Mouse (Mus musculus) urinary bladder, adult 2 months (tissue): ENCODE measurements around the gene Bcdin3d. TPM values are rescaled to one million over a fixed set of nuclear protein-coding genes. Genes with fewer than 3 reads are reported as not detected.

Experiments
- DNase-seq: peaks from one replicate; pipeline ENCODE4 v3.0.0; 2022; ENCODE audit warnings: low spot score
- polyA plus RNA-seq: library from polyadenylated mRNA; depleted of rRNA; stranded (reverse); fragments of >200 nt; gene quantifications from 2 replicates; pipeline ENCODE4 v1.2.3, GENCODE M21; 2012; rRNA removed

Gene Bcdin3d
- 5.7 and 5.9 TPM in 2 replicates for polyA plus RNA-seq

- DNase-seq = peak; percentile 75
Measured at GRCm38 (mm10) chr15:99474576-99474926, at the start of gene Bcdin3d. Gene Bcdin3d, minus strand, starts transcription at chr15:99474730.

GRCm38 (mm10) chr15:99520306-99520705, 45.8 kb upstream of the Bcdin3d start:
- no peak for DNase-seq

GRCm38 (mm10) chr15:99519626-99520025, 45.1 kb upstream of the Bcdin3d start:
- no peak for DNase-seq

GRCm38 (mm10) chr15:99517715-99518114, 43.2 kb upstream of the Bcdin3d start:
- no peak for DNase-seq

GRCm38 (mm10) chr15:99516715-99517114, 42.2 kb upstream of the Bcdin3d start:
- no peak for DNase-seq

GRCm38 (mm10) chr15:99511797-99512525, 37.4 kb upstream of the Bcdin3d start:
- no peak for DNase-seq

- DNase-seq = no peak
Measured at GRCm38 (mm10) chr15:99510621-99511020, 36.1 kb upstream of the Bcdin3d start.

- DNase-seq = no peak
Measured at GRCm38 (mm10) chr15:99509840-99510239, 35.3 kb upstream of the Bcdin3d start.

GRCm38 (mm10) chr15:99505324-99506095, 31.0 kb upstream of the Bcdin3d start:
- DNase-seq = no peak

GRCm38 (mm10) chr15:99503256-99503655, 28.7 kb upstream of the Bcdin3d start:
- DNase-seq = no peak

- DNase-seq = no peak
Measured at GRCm38 (mm10) chr15:99502311-99502831, 27.8 kb upstream of the Bcdin3d start.

- no peak for DNase-seq
Measured at GRCm38 (mm10) chr15:99501292-99502260, 27.0 kb upstream of the Bcdin3d start.

GRCm38 (mm10) chr15:99500320-99500719, 25.8 kb upstream of the Bcdin3d start:
- no peak for DNase-seq

- no peak for DNase-seq
Measured at GRCm38 (mm10) chr15:99499726-99500125, 25.2 kb upstream of the Bcdin3d start.

GRCm38 (mm10) chr15:99498781-99499180, 24.3 kb upstream of the Bcdin3d start:
- no peak for DNase-seq

GRCm38 (mm10) chr15:99498356-99498755, 23.8 kb upstream of the Bcdin3d start:
- DNase-seq = no peak

- no peak for DNase-seq
Measured at GRCm38 (mm10) chr15:99497527-99498242, 23.2 kb upstream of the Bcdin3d start.

GRCm38 (mm10) chr15:99497061-99497460, 22.5 kb upstream of the Bcdin3d start:
- no peak for DNase-seq

- DNase-seq = no peak
Measured at GRCm38 (mm10) chr15:99484745-99485144, 10.2 kb upstream of the Bcdin3d start.

- DNase-seq = no peak
Measured at GRCm38 (mm10) chr15:99475814-99476213, 1.3 kb upstream of the Bcdin3d start.
